Mouse (Mus musculus): Measurements from ENCODE around the gene Tada2a. TPM values are rescaled to one million over a fixed set of nuclear protein-coding genes. Genes with fewer than 3 reads are reported as not detected.

Gene Tada2a
- total RNA-seq (2015; ENCODE audit: low replicate concordance) (0.58 and 3.8 TPM in 2 replicates), total RNA-seq (2017; ENCODE audit: low replicate concordance) (0.56 and 6.1 TPM in 2 replicates)

GRCm38 (mm10) chr11:84128943-84129798 is at the start of gene Tada2a, which contains the start of gene Acaca:
TSS of gene Tada2a (minus strand) at chr11:84129600.
TSS of gene Acaca (plus strand) at chr11:84129672.
- peak; percentile 78 for ATAC-seq (replicated peaks; ENCODE audit: low FRiP score, poor library complexity, severe bottlenecking)

GRCm38 (mm10) chr11:84178571-84178970 is 49.2 kb upstream of the Tada2a start:
- no peak for ATAC-seq (replicated peaks; ENCODE audit: low FRiP score, poor library complexity, severe bottlenecking)

- ATAC-seq (replicated peaks; ENCODE audit: low FRiP score, poor library complexity, severe bottlenecking), result no peak
Observed at GRCm38 (mm10) chr11:84172539-84173435, 43.4 kb upstream of the Tada2a start.

GRCm38 (mm10) chr11:84168701-84169288 is 39.4 kb upstream of the Tada2a start:
- no peak for ATAC-seq (replicated peaks; ENCODE audit: low FRiP score, poor library complexity, severe bottlenecking)

GRCm38 (mm10) chr11:84167046-84167526 is 37.7 kb upstream of the Tada2a start, which contains the start of gene Gm11437:
TSS of gene Gm11437 (minus strand) at chr11:84167476.
- no peak for ATAC-seq (replicated peaks; ENCODE audit: low FRiP score, poor library complexity, severe bottlenecking)

- ATAC-seq (replicated peaks; ENCODE audit: low FRiP score, poor library complexity, severe bottlenecking), result no peak
Observed at GRCm38 (mm10) chr11:84164561-84164960, 35.2 kb upstream of the Tada2a start.

GRCm38 (mm10) chr11:84164123-84164522 is 34.7 kb upstream of the Tada2a start:
- ATAC-seq (replicated peaks; ENCODE audit: low FRiP score, poor library complexity, severe bottlenecking), result no peak

GRCm38 (mm10) chr11:84156535-84157262 is 27.3 kb upstream of the Tada2a start:
- no peak for ATAC-seq (replicated peaks; ENCODE audit: low FRiP score, poor library complexity, severe bottlenecking)

- no peak for ATAC-seq (replicated peaks; ENCODE audit: low FRiP score, poor library complexity, severe bottlenecking)
Observed at GRCm38 (mm10) chr11:84150884-84151283, 21.5 kb upstream of the Tada2a start.

- ATAC-seq (replicated peaks; ENCODE audit: low FRiP score, poor library complexity, severe bottlenecking), result no peak
Observed at GRCm38 (mm10) chr11:84146081-84146480, 16.7 kb upstream of the Tada2a start.

GRCm38 (mm10) chr11:84145201-84145798 is 15.9 kb upstream of the Tada2a start:
- no peak for ATAC-seq (replicated peaks; ENCODE audit: low FRiP score, poor library complexity, severe bottlenecking)

- ATAC-seq (replicated peaks; ENCODE audit: low FRiP score, poor library complexity, severe bottlenecking), result peak; percentile 84
Observed at GRCm38 (mm10) chr11:84141752-84142151, 12.4 kb upstream of the Tada2a start.

- no peak for ATAC-seq (replicated peaks; ENCODE audit: low FRiP score, poor library complexity, severe bottlenecking)
Observed at GRCm38 (mm10) chr11:84136453-84136852, 7.1 kb upstream of the Tada2a start.

- no peak for ATAC-seq (replicated peaks; ENCODE audit: low FRiP score, poor library complexity, severe bottlenecking)
Observed at GRCm38 (mm10) chr11:84134331-84134860, 5.0 kb upstream of the Tada2a start.

GRCm38 (mm10) chr11:84129799-84130185 is 392 bp upstream of the Tada2a start:
- no peak; the same call in 1 of the 2 replicates for ATAC-seq (replicated peaks; ENCODE audit: low FRiP score, poor library complexity, severe bottlenecking)

GRCm38 (mm10) chr11:84127977-84128376 is 1.4 kb downstream of the Tada2a start:
- no peak for ATAC-seq (replicated peaks; ENCODE audit: low FRiP score, poor library complexity, severe bottlenecking)

- ATAC-seq (replicated peaks; ENCODE audit: low FRiP score, poor library complexity, severe bottlenecking), result no peak
Observed at GRCm38 (mm10) chr11:84121051-84121956, 8.1 kb downstream of the Tada2a start.
